Comparison of ENCODE assay signal across 26 mouse cellular contexts in the genomic region with DNA sequence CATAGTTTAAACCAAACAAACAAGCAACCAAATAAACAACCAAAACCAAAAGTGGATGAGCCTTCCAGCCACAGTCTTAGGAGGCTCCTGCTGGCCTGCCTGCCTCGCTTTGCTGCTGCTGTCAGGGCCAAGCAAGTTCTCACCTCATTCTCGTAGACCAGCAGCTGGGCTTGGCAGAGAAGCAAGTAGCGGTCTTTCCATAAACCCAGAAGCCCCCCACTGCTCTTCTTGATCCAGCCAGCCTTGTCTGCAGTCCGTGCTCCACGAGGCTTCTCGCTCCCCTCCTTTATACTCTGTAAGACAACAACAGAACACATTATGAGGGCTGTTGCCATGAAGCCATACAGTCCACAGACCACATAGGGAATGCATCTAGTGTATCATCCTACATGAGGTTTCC. TPM values are rescaled to one million over a fixed set of nuclear protein-coding genes. Genes with fewer than 3 reads are reported as not detected.
DNase-seq lines count a peak whose midpoint lies in the region; ATAC-seq and TF ChIP-seq lines count a peak whose summit lies in the region.
"Had no signal": no experiment of that assay in that cellular context is flagged by ENCODE, and none has a peak within 500 bp of the region (broad histone marks: within the 10 kb centered on the region; RNA-seq: fewer than 3 reads in every experiment).

No protein-coding gene starts in this region.

- no peaks in the 10 kb centered on the region for H3K36me3 ChIP-seq in hindbrain, postnatal 0 days (ENCODE audit: insufficient read depth, low read length)
- no peaks in the 10 kb centered on the region for H3K36me3 ChIP-seq in hindbrain, embryonic 16.5 days (ENCODE audit: control insufficient read depth, insufficient read depth, low read length)
- H3K36me3 ChIP-seq in lung, embryonic 15.5 days: no peaks in the 10 kb centered on the region
- peaks cover 92% of the 10 kb centered on the region for H3K36me3 ChIP-seq in megakaryocyte, embryonic 14.5 days (replicated peaks; ENCODE audit: low read length)
- H3K36me3 ChIP-seq in midbrain, embryonic 11.5 days (ENCODE audit: control insufficient read depth, insufficient read depth, low read length): no peaks in the 10 kb centered on the region

- peak; percentile 15 for DNase-seq in hindbrain, postnatal 0 days (ENCODE audit: low spot score)
- no peak for DNase-seq in lung, postnatal 36 days
- DNase-seq in gastrocnemius, postnatal 14 days: no peak
- DNase-seq in midbrain, embryonic 11.5 days (ENCODE audit: low spot score, missing footprints): no peak
- DNase-seq: adrenal gland, postnatal 14 days; cerebellum, adult 18-20 months; cerebellum, adult 9-11 months; cerebellum, postnatal 36 days; forebrain, postnatal 0 days; gastrocnemius, postnatal 25 days; heart, postnatal 10 days; heart, postnatal 4 days had no signal

- no peak overlapping the region for H3K4me3 ChIP-seq in hindbrain, postnatal 0 days (ENCODE audit: low read length)
- H3K4me3 ChIP-seq in hindbrain, embryonic 16.5 days (ENCODE audit: low read length): no peak overlapping the region
- H3K4me3 ChIP-seq in lung, embryonic 15.5 days: no peak overlapping the region
- H3K4me3 ChIP-seq in megakaryocyte, embryonic 14.5 days (replicated peaks): peak overlapping the region; percentile 64
- no peak overlapping the region for H3K4me3 ChIP-seq in midbrain, embryonic 11.5 days (ENCODE audit: low read depth, low read length)
- H3K4me3 ChIP-seq: embryonic facial prominence, embryonic 13.5 days; forebrain, embryonic 13.5 days; hindbrain, embryonic 12.5 days had no signal

- no peak overlapping the region for H3K9ac ChIP-seq in hindbrain, postnatal 0 days (replicated peaks; ENCODE audit: low read length)
- H3K9ac ChIP-seq in hindbrain, embryonic 16.5 days (ENCODE audit: low read depth, low read length): no peak overlapping the region
- H3K9ac ChIP-seq in lung, embryonic 15.5 days: no peak overlapping the region
- no peak overlapping the region for H3K9ac ChIP-seq in midbrain, embryonic 11.5 days (ENCODE audit: low read length)
- H3K9ac ChIP-seq: embryonic facial prominence, embryonic 13.5 days; forebrain, embryonic 13.5 days; forebrain, postnatal 0 days; hindbrain, embryonic 12.5 days had no signal

- H3K27me3 ChIP-seq in hindbrain, postnatal 0 days (ENCODE audit: insufficient read depth, low read length): no peaks in the 10 kb centered on the region
- H3K27me3 ChIP-seq in hindbrain, embryonic 16.5 days (replicated peaks; ENCODE audit: control insufficient read depth, insufficient read depth, low read length): no peaks in the 10 kb centered on the region
- H3K27me3 ChIP-seq in lung, embryonic 15.5 days: no peaks in the 10 kb centered on the region
- H3K27me3 ChIP-seq in megakaryocyte, embryonic 14.5 days (replicated peaks): no peaks in the 10 kb centered on the region
- no peaks in the 10 kb centered on the region for H3K27me3 ChIP-seq in midbrain, embryonic 11.5 days (ENCODE audit: control insufficient read depth, insufficient read depth, low read length)
- H3K27me3 ChIP-seq: embryonic facial prominence, embryonic 13.5 days; forebrain, embryonic 13.5 days; hindbrain, embryonic 12.5 days; Patski had no signal

- no peak for TF ChIP-seq CTCF in hindbrain, postnatal 0 days (IDR thresholded peaks at IDR 0.05; ENCODE audit: low read depth)

- WGBS in hindbrain, postnatal 0 days: 33% methylated on average over 6 of the region's 6 CpGs
- WGBS in hindbrain, embryonic 16.5 days: 45% methylated on average over 6 of the region's 6 CpGs
- WGBS in lung, embryonic 15.5 days: 49% methylated on average over 6 of the region's 6 CpGs
- 71% methylated on average over 6 of the region's 6 CpGs for WGBS in midbrain, embryonic 11.5 days

- no peak overlapping the region for H3K27ac ChIP-seq in hindbrain, postnatal 0 days
- no peak overlapping the region for H3K27ac ChIP-seq in hindbrain, embryonic 16.5 days (ENCODE audit: low read depth, low read length)
- peak overlapping the region; percentile 67 for H3K27ac ChIP-seq in lung, embryonic 15.5 days
- H3K27ac ChIP-seq in midbrain, embryonic 11.5 days (ENCODE audit: low read depth, low read length): no peak overlapping the region
- H3K27ac ChIP-seq: embryonic facial prominence, embryonic 13.5 days; forebrain, embryonic 13.5 days; hindbrain, embryonic 12.5 days had no signal

- no peaks in the 10 kb centered on the region for H3K4me1 ChIP-seq in hindbrain, postnatal 0 days (ENCODE audit: insufficient read depth, low read length)
- peaks cover 10% of the 10 kb centered on the region for H3K4me1 ChIP-seq in hindbrain, embryonic 16.5 days (ENCODE audit: control insufficient read depth, insufficient read depth, low read depth, low read length)
- peaks cover 60% of the 10 kb centered on the region for H3K4me1 ChIP-seq in lung, embryonic 15.5 days
- peaks cover 89% of the 10 kb centered on the region for H3K4me1 ChIP-seq in megakaryocyte, embryonic 14.5 days
- peaks cover 6% of the 10 kb centered on the region; the same call in 1 of the 2 replicates for H3K4me1 ChIP-seq in midbrain, embryonic 11.5 days (ENCODE audit: control insufficient read depth, insufficient read depth, low read length)

- H3K9me3 ChIP-seq in hindbrain, postnatal 0 days (ENCODE audit: low read length): no peaks in the 10 kb centered on the region
- no peaks in the 10 kb centered on the region for H3K9me3 ChIP-seq in hindbrain, embryonic 16.5 days (ENCODE audit: control insufficient read depth, low read length)
- no peaks in the 10 kb centered on the region for H3K9me3 ChIP-seq in lung, embryonic 15.5 days
- no peaks in the 10 kb centered on the region for H3K9me3 ChIP-seq in megakaryocyte, embryonic 14.5 days
- no peaks in the 10 kb centered on the region for H3K9me3 ChIP-seq in midbrain, embryonic 11.5 days (ENCODE audit: control insufficient read depth, low read length)
- H3K9me3 ChIP-seq: embryonic facial prominence, embryonic 13.5 days; forebrain, embryonic 13.5 days; hindbrain, embryonic 12.5 days had no signal

- intact Hi-C loops in gastrocnemius, postnatal 14 days (cut with DNase I; ENCODE audit: low total_unique reads): no loop called here

- ATAC-seq in hindbrain, postnatal 0 days: no peak
- ATAC-seq in hindbrain, embryonic 16.5 days: no peak
- peak; percentile 36; the same call in 1 of the 2 replicates for ATAC-seq in lung, embryonic 15.5 days (ENCODE audit: borderline replicate concordance, extremely low read depth, low FRiP score, low TSS enrichment)
- no peak for ATAC-seq in megakaryocyte, adult 5-6 weeks (ENCODE audit: poor library complexity, severe bottlenecking)
- ATAC-seq in midbrain, embryonic 11.5 days (ENCODE audit: low FRiP score): no peak
- ATAC-seq: activated CD4-positive, CD25-positive, alpha-beta regulatory T cell, adult 4 months; forebrain, embryonic 13.5 days; forebrain, postnatal 0 days; Patski had no signal

- H3K4me2 ChIP-seq in hindbrain, postnatal 0 days (ENCODE audit: low read depth, low read length): no peak overlapping the region
- no peak overlapping the region for H3K4me2 ChIP-seq in hindbrain, embryonic 16.5 days (ENCODE audit: low read length)
- H3K4me2 ChIP-seq in lung, embryonic 15.5 days: no peak overlapping the region; the same call in 1 of the 2 replicates
- H3K4me2 ChIP-seq in midbrain, embryonic 11.5 days: no peak overlapping the region
- H3K4me2 ChIP-seq: embryonic facial prominence, embryonic 13.5 days; forebrain, embryonic 13.5 days; hindbrain, embryonic 12.5 days had no signal

RNA-seq across cellular contexts. Expression of gene Plekho2, which starts 7.0 kb away (rescaled TPM):
- 12.7 and 17.9 TPM in 2 replicates for total RNA-seq in hindbrain, postnatal 0 days (2014; rRNA removed)
- 7.0 and 7.8 TPM in 2 replicates for polyA plus RNA-seq in hindbrain, postnatal 0 days (2015; fragmentation: Nextera tagmentation; extraction: Ambion mirVana)
- polyA plus RNA-seq in hindbrain, embryonic 16.5 days (2015; fragmentation: Nextera tagmentation; extraction: Ambion mirVana): 7.1 and 8.0 TPM in 2 replicates
- polyA plus RNA-seq in lung, embryonic 15.5 days (2015; fragmentation: Nextera tagmentation; extraction: Ambion mirVana): 21.7 TPM in 2 replicates
- polyA plus RNA-seq in megakaryocyte, embryonic 14.5 days (2012; ENCODE audit: insufficient read depth, low replicate concordance): 198 and 329 TPM in 2 replicates
- total RNA-seq in megakaryocyte, adult 5-6 weeks (2015): 59.1 and 68.1 TPM in 2 replicates
- total RNA-seq in megakaryocyte, adult 5-6 weeks (2017): 52.5 and 60.6 TPM in 2 replicates
- total RNA-seq in gastrocnemius, postnatal 14 days (2021): 10 to 100 TPM in 1 of 2 experiments, 1 to 10 TPM in 1; 8.3 to 10.7 TPM
- polyA plus RNA-seq in midbrain, embryonic 11.5 days (2014; fragmentation: Nextera tagmentation; extraction: Ambion mirVana): 8.2 and 9.0 TPM in 2 replicates

RNA-seq across cellular contexts. Expression of gene Pif1, which starts 14.1 kb away (rescaled TPM):
- 3.5 and 15.2 TPM in 2 replicates for total RNA-seq in hindbrain, postnatal 0 days (2014; rRNA removed)
- polyA plus RNA-seq in hindbrain, postnatal 0 days (2015; fragmentation: Nextera tagmentation; extraction: Ambion mirVana): 2.4 and 2.9 TPM in 2 replicates
- 3.2 and 4.3 TPM in 2 replicates for polyA plus RNA-seq in hindbrain, embryonic 16.5 days (2015; fragmentation: Nextera tagmentation; extraction: Ambion mirVana)
- 16.6 and 19.0 TPM in 2 replicates for polyA plus RNA-seq in lung, embryonic 15.5 days (2015; fragmentation: Nextera tagmentation; extraction: Ambion mirVana)
- polyA plus RNA-seq in megakaryocyte, embryonic 14.5 days (2012; ENCODE audit: insufficient read depth, low replicate concordance): 3.9 and 6.9 TPM in 2 replicates
- total RNA-seq in megakaryocyte, adult 5-6 weeks (2015): 12.1 and 12.6 TPM in 2 replicates
- total RNA-seq in megakaryocyte, adult 5-6 weeks (2017): 12.7 and 16.9 TPM in 2 replicates
- under 1 TPM; 0.44 to 0.57 TPM for total RNA-seq in gastrocnemius, postnatal 14 days (2021)
- polyA plus RNA-seq in midbrain, embryonic 11.5 days (2014; fragmentation: Nextera tagmentation; extraction: Ambion mirVana): 12.0 and 13.6 TPM in 2 replicates
- total RNA-seq: adrenal gland, adult 18-20 months; gastrocnemius, adult 18-20 months; gastrocnemius, postnatal 25 days had no signal

RNA-seq across cellular contexts. Expression of gene Ankdd1a, which starts 52.8 kb away (rescaled TPM):
- total RNA-seq in hindbrain, postnatal 0 days (2014; rRNA removed): 3.7 and 5.9 TPM in 2 replicates
- polyA plus RNA-seq in hindbrain, postnatal 0 days (2015; fragmentation: Nextera tagmentation; extraction: Ambion mirVana): 0.81 and 1.2 TPM in 2 replicates
- 1.1 and 1.2 TPM in 2 replicates for polyA plus RNA-seq in hindbrain, embryonic 16.5 days (2015; fragmentation: Nextera tagmentation; extraction: Ambion mirVana)
- not detected in 2 replicates for polyA plus RNA-seq in lung, embryonic 15.5 days (2015; fragmentation: Nextera tagmentation; extraction: Ambion mirVana)
- 2.0 TPM in 1 of 2 replicates, not detected in the other for polyA plus RNA-seq in megakaryocyte, embryonic 14.5 days (2012; ENCODE audit: insufficient read depth, low replicate concordance)
- total RNA-seq in megakaryocyte, adult 5-6 weeks (2015): not detected in 2 replicates
- total RNA-seq in megakaryocyte, adult 5-6 weeks (2017): 0.08 TPM in 1 of 2 replicates, not detected in the other
- total RNA-seq in gastrocnemius, postnatal 14 days (2021): not detected
- polyA plus RNA-seq in midbrain, embryonic 11.5 days (2014; fragmentation: Nextera tagmentation; extraction: Ambion mirVana): not detected in 2 replicates
- total RNA-seq: adrenal gland, postnatal 14 days; gastrocnemius, adult 18-20 months; gastrocnemius, postnatal 25 days; granulocyte monocyte progenitor cell, adult 5-6 weeks; heart, postnatal 4 days had no signal
- polyA plus RNA-seq: C2C12; embryonic facial prominence, embryonic 13.5 days; forebrain, embryonic 13.5 days; heart, embryonic 14.5 days; hindbrain, embryonic 12.5 days; Patski had no signal

RNA-seq across cellular contexts. Expression of gene Rbpms2, which starts 56.6 kb away (rescaled TPM):
- total RNA-seq in hindbrain, postnatal 0 days (2014; rRNA removed): 3.3 and 5.9 TPM in 2 replicates
- polyA plus RNA-seq in hindbrain, postnatal 0 days (2015; fragmentation: Nextera tagmentation; extraction: Ambion mirVana): 3.8 and 5.1 TPM in 2 replicates
- polyA plus RNA-seq in hindbrain, embryonic 16.5 days (2015; fragmentation: Nextera tagmentation; extraction: Ambion mirVana): 4.6 and 4.7 TPM in 2 replicates
- 15.1 and 16.6 TPM in 2 replicates for polyA plus RNA-seq in lung, embryonic 15.5 days (2015; fragmentation: Nextera tagmentation; extraction: Ambion mirVana)
- polyA plus RNA-seq in megakaryocyte, embryonic 14.5 days (2012; ENCODE audit: insufficient read depth, low replicate concordance): 500 and 536 TPM in 2 replicates
- total RNA-seq in megakaryocyte, adult 5-6 weeks (2015): 0.45 TPM in 1 of 2 replicates, not detected in the other
- total RNA-seq in megakaryocyte, adult 5-6 weeks (2017): not detected in 2 replicates
- total RNA-seq in gastrocnemius, postnatal 14 days (2021): 1 to 10 TPM; 2.2 to 2.6 TPM
- polyA plus RNA-seq in midbrain, embryonic 11.5 days (2014; fragmentation: Nextera tagmentation; extraction: Ambion mirVana): 19.7 and 24.0 TPM in 2 replicates
